Mouse (Mus musculus) adipocyte (in vitro differentiated cells): ENCODE measurements around the gene Add3.

ENCODE experiments used
- DNase-seq: peaks from one replicate; pipeline ENCODE4 v3.0.0-alpha.2; 2016; ENCODE audit warnings: low spot score

Gene Add3

GRCm38 (mm10) chr19:53273781-53274428, 133.7 kb downstream of the Add3 start:
- DNase-seq = no peak

DNA sequence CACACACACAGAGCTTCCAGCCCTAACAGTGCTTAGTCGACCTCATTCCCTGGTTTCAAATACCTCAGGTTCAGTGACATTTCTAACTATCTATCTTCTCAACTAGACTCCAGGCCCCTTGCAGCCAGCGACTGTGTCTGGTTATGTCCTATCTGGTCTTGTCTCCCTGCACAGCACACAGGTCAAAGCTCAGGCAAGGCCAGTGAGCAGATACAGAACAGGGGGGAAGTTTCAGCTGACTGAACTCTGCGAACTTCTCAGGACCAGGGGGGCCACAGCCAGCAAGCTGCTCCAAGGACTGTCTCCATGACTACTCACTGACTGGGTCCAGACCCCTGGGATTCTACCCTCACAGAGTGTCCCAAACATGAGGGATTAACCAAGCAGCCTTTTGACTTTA, 135.0 kb downstream of the Add3 start:
- no peak for DNase-seq

DNA sequence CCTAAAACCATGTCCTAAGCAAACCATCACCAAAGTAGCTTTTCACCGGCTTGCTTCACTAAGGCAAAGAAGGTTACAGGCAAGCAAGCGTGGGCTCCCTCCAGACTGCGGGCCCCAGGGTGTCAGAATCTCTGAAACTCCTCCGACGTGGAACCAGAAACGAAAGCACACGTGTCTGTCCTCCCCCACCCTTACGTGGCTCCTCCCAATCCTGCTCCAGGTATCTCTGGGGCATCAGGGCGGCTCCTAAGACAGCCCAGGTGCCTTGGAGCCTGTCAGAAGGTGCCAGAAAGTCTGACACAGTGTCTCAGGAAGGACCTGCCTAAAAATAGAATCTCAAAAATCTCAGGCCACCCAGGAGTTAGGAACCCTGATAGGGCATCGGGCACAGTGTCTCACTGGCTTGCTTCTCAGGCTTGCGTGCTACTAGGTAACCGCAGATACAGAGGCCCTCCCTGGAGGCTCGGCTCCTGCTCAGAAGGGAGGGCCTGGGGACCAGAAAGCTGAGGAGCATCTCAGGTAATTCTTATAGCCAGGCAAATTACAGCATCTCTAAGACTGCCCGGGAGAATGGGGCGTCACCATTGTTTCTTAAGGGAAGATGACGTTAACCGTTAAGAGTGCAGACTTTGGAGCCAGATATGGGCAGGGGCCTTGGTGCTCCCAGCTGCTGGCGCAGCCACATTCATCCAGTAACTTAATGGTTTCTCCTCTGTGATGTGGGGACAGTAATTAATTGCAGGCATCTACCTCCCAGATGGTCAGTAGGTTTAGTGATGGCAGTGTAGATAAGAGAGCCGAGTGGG, 136.9 kb downstream of the Add3 start:
- DNase-seq = no peak

DNA sequence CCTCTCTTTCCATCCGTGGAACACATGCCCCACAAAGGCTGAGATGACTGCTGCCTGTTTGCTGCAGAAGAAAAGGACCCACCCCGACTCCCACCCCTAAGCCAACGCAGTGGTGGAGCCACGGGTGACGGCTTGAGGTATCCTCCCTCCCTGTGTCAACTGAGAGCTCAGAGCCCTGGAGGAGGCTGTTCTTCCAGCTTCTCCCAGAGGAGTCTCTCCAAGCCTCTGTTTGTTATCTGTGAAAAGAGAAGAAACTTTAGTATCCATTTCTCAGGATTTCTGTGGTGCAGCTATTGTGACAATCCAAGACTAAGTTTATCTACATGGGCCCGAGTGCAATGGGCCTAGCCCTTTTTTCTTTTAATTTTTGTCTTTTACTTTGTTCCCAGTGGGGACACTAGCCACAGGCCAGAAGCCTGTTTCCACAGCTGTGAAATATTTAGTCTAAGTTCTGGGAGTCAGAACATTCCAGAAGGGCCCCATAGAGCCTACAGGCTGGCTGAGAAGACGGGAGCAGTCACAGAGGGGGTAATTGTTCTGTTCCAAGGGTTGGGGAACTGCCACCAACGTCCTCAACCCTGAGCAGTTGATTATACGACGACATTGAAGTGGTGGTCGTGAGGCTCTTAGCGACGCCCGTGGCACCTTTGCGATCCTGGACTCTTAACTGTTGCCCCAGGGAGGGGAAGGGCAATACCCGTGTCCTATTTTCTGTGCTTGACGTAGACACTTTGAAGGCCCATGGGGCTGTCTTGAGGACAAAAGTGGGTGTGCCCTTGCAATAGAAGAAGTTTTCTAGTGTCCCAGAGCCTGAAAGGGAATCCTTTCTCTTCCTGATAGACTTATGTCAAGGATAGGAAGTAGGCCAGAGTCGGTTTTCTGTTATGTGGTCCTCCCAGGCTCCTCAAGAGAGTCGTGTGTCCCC, 138.5 kb downstream of the Add3 start:
- DNase-seq = no peak

- DNase-seq = no peak
Observed at GRCm38 (mm10) chr19:53280254-53280653, 140.0 kb downstream of the Add3 start.

DNA sequence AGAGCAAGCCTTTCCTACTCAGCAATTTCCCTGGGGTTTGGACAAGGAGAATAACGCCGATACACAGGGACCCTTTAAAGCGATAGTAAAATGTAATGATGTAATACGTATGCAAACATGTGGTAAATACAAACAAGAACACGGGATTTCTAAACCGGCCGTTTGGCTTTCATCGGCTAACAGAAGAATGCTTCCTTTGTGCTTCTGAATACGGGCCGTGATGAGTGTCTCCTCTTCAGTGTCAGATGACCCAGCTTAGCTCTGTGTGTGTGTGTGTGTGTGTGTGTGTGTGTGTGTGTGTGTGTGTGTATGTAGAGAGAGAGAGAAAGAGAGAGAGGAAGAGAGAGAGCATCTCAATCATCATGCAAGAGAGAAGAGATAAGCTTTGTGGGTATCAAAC, 142.3 kb downstream of the Add3 start:
- no peak for DNase-seq

DNA sequence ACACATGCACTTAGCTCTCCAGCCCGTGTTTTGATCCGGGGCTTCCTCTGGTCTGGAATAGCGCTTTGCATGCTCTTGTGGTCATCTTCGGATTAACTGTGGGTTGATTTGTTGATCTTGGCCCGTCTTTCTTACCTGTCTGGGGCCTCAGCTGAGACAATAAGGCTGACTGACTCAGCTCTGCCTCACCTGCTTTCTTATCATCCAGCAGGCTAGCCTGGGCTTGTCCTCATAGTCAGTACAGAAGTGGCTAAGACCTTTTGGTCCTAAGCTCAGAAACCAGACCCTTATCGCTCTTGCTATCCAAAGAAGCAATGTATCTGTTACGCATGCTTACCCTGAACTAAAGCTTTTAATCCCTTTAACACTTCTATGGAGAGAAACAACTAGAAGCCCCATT, 143.5 kb downstream of the Add3 start:
- no peak for DNase-seq

- DNase-seq = no peak
Observed at GRCm38 (mm10) chr19:53284268-53285208, 144.3 kb downstream of the Add3 start.

DNA sequence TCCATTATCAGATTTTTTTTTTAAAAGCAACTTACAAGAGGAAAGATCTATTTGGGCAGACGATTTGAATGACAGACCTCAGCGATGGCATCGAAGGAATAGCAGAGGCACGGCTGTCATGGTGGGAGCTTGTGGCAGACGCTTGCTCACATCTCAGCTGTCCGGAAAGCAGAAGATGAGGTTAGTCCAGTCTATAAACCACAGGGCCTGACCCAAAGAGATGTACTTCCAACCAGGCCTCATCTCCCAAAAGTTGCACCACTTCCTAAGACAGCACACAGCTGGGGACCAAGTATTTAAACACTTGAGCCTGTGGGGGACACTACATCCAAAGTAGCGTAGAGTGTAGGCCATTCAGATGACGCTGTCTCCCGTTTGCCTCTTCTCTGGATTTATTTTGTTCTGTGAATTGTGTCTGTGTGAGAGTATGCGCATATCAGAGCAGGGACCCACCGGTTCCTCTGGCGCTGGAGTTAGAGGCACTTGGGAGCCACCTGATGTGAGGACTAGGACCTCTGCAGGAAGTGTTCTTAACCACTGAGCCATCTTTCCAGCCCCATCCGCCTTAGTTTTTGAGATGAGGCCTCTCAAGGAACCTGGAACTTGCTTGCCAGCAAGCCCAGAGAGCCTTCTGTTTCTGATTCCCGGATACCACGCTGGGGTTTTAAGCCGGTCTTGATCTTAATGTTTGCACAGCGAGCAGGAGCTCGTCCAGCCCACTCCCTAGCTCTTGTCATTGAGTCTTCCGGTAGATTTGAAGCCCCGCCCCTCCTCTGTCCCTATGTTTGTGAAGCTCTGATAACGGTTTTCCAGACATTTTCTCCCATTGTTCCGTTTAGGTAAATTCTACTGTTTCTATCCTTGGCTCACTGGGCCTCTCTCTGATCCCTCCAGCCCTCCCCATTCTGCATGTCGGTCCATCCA, 156.3 kb downstream of the Add3 start:
- DNase-seq = no peak
